Mouse (Mus musculus): ENCODE results near the gene Src. TPM values are rescaled to one million over a fixed set of nuclear protein-coding genes. Genes with fewer than 3 reads are reported as not detected.

Gene Src
- polyA plus RNA-seq, 1 experiment from 2014 or later = 35.3 TPM

GRCm38 (mm10) chr2:157510031-157510430 lies 91.8 kb downstream of the Src start:
- ATAC-seq (ENCODE audit: insufficient number of reproducible peaks, insufficient read depth, low FRiP score, low TSS enrichment, low read depth) = no peak
- 76% methylated on average over 4 of the region's 4 CpGs for WGBS
- H3K27me3 ChIP-seq = no peaks in the 10 kb centered on the region; the same call in 1 of the 2 replicates
- H3K4me3 ChIP-seq (replicated peaks) = no peak overlapping the region
- peaks cover 52% of the 10 kb centered on the region for H3K4me1 ChIP-seq (replicated peaks)
- H3K9ac ChIP-seq (replicated peaks) = no peak overlapping the region
- H3K27ac ChIP-seq = no peak overlapping the region
- no peak overlapping the region for H3K4me2 ChIP-seq
- H3K9me3 ChIP-seq = no peaks in the 10 kb centered on the region
- no peaks in the 10 kb centered on the region for H3K36me3 ChIP-seq

DNA sequence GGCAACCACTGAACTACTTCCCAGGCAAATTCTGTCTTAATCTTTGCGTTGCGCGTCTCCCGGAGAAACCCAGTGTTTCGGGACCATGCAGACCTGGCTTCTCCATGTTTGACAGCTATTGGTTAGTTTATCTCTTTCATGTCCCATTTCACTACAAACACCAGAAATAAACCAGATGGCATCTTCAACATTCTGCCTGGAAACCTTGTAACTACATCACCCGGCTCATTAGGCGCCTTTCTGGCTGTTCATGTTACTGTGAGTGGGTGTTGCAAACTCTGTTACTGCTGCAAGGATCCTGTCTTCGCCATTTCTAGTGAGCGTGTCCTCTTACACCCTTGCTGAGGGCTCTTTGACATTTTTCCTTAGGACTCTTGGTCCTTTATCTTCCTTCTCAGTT lies 94.6 kb downstream of the Src start:
- Histone ChIP-seq H3K4me3 (replicated peaks) (no peak overlapping the region), H3K27me3 (no peaks in the 10 kb centered on the region; the same call in 1 of the 2 replicates), H3K27ac (peak overlapping the region; percentile 71), H3K4me1 (replicated peaks) (peaks cover 40% of the 10 kb centered on the region), H3K36me3 (no peaks in the 10 kb centered on the region), H3K9me3 (no peaks in the 10 kb centered on the region), H3K9ac (replicated peaks) (no peak overlapping the region), H3K4me2 (no peak overlapping the region)
- 77% methylated on average over 9 of the region's 9 CpGs for WGBS
- ATAC-seq (ENCODE audit: insufficient number of reproducible peaks, insufficient read depth, low FRiP score, low TSS enrichment, low read depth) = no peak

GRCm38 (mm10) chr2:157513737-157514208 lies 95.5 kb downstream of the Src start:
- no peak overlapping the region for H3K4me3 ChIP-seq (replicated peaks)
- H3K4me2 ChIP-seq = no peak overlapping the region
- ATAC-seq (ENCODE audit: insufficient number of reproducible peaks, insufficient read depth, low FRiP score, low TSS enrichment, low read depth) = peak; percentile 63
- H3K36me3 ChIP-seq = no peaks in the 10 kb centered on the region
- H3K27ac ChIP-seq = peak overlapping the region; percentile 71
- H3K4me1 ChIP-seq (replicated peaks) = peaks cover 49% of the 10 kb centered on the region
- H3K27me3 ChIP-seq = no peaks in the 10 kb centered on the region
- no peak overlapping the region for H3K9ac ChIP-seq (replicated peaks)
- 27% methylated on average over 9 of the region's 9 CpGs for WGBS
- no peaks in the 10 kb centered on the region for H3K9me3 ChIP-seq

GRCm38 (mm10) chr2:157514353-157514752 lies 96.1 kb downstream of the Src start:
- 0 out of 2 replicates have a peak, but pooled peaks have one; percentile 11 for ATAC-seq (ENCODE audit: insufficient number of reproducible peaks, insufficient read depth, low FRiP score, low TSS enrichment, low read depth)
- H3K4me2 ChIP-seq = no peak overlapping the region
- H3K4me3 ChIP-seq (replicated peaks) = no peak overlapping the region
- H3K36me3 ChIP-seq = no peaks in the 10 kb centered on the region
- H3K9me3 ChIP-seq = no peaks in the 10 kb centered on the region
- H3K27ac ChIP-seq = peak overlapping the region; percentile 71
- H3K4me1 ChIP-seq (replicated peaks) = peaks cover 49% of the 10 kb centered on the region
- no peaks in the 10 kb centered on the region for H3K27me3 ChIP-seq
- WGBS = 12% methylated on average over 4 of the region's 4 CpGs
- no peak overlapping the region for H3K9ac ChIP-seq (replicated peaks)

DNA sequence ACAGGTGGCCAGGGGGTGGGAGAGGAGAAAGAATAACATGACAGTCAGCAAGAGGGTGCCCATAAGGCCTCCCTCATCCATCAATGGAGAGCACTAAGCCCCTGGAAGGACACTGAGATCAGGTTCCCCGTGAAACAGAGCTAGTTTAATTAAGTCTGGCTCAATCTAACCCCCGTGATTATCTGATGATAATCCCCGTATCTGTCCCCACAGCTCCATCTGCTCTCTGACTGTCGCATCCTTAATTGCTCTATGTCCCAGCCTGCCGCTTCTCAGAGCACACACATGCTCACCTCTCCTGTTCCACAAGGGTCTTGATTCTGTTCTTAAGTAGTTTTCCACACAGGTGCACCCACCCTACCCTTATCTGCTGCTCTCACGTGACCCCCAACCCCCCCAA lies 99.3 kb downstream of the Src start:
- H3K36me3 ChIP-seq = no peaks in the 10 kb centered on the region
- no peak overlapping the region for H3K27ac ChIP-seq
- peaks cover 47% of the 10 kb centered on the region for H3K4me1 ChIP-seq (replicated peaks)
- H3K4me3 ChIP-seq (replicated peaks) = no peak overlapping the region
- 79% methylated on average over 6 of the region's 6 CpGs for whole genome bisulfite sequencing
- no peak overlapping the region for H3K4me2 ChIP-seq
- no peak for ATAC-seq (ENCODE audit: insufficient number of reproducible peaks, insufficient read depth, low FRiP score, low TSS enrichment, low read depth)
- no peak overlapping the region for H3K9ac ChIP-seq (replicated peaks)
- H3K27me3 ChIP-seq = no peaks in the 10 kb centered on the region
- no peaks in the 10 kb centered on the region for H3K9me3 ChIP-seq

- peaks cover 39% of the 10 kb centered on the region for H3K4me1 ChIP-seq (replicated peaks)
- no peak for ATAC-seq (ENCODE audit: insufficient number of reproducible peaks, insufficient read depth, low FRiP score, low TSS enrichment, low read depth)
- no peak overlapping the region for H3K27ac ChIP-seq
These were observed 100.2 kb downstream of the Src start for GRCm38 (mm10) chr2:157518451-157518850.

DNA sequence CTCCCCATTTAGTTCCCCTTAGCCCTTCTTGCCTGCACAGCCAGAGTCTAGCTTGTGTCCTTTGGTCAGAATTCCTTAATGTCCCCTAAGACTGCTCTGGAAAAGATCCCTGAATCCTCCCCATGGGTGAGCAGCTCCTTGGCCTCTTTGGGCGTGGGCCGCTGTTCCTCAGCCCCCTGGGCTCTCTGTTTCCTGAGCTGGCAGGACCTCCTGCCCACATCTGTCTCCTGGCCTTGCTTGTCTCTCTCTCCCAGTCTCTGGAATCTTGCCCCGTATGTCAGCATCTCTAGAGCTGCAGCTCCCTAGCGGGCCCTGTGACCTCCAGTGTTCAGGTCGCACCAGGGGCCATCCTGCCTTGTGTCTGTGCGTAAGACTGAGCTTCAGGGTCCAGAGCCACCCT lies 101.2 kb downstream of the Src start:
- Histone ChIP-seq H3K4me2 (no peak overlapping the region), H3K27ac (no peak overlapping the region), H3K4me1 (replicated peaks) (peaks cover 29% of the 10 kb centered on the region), H3K9me3 (no peaks in the 10 kb centered on the region), H3K9ac (replicated peaks) (no peak overlapping the region), H3K27me3 (no peaks in the 10 kb centered on the region), H3K36me3 (no peaks in the 10 kb centered on the region), H3K4me3 (replicated peaks) (no peak overlapping the region)
- 64% methylated on average over 6 of the region's 6 CpGs for WGBS
- ATAC-seq (ENCODE audit: insufficient number of reproducible peaks, insufficient read depth, low FRiP score, low TSS enrichment, low read depth) = no peak

More at GRCm38 (mm10) chr2:157518451-157518850, 100.2 kb downstream of the Src start:
- H3K4me3 ChIP-seq (replicated peaks) = no peak overlapping the region
- H3K27me3 ChIP-seq = no peaks in the 10 kb centered on the region
- H3K4me2 ChIP-seq = no peak overlapping the region
- no peaks in the 10 kb centered on the region for H3K36me3 ChIP-seq
- H3K9ac ChIP-seq (replicated peaks) = no peak overlapping the region
- WGBS = 35% methylated on average over 7 of the region's 7 CpGs
- no peaks in the 10 kb centered on the region for H3K9me3 ChIP-seq

DNA sequence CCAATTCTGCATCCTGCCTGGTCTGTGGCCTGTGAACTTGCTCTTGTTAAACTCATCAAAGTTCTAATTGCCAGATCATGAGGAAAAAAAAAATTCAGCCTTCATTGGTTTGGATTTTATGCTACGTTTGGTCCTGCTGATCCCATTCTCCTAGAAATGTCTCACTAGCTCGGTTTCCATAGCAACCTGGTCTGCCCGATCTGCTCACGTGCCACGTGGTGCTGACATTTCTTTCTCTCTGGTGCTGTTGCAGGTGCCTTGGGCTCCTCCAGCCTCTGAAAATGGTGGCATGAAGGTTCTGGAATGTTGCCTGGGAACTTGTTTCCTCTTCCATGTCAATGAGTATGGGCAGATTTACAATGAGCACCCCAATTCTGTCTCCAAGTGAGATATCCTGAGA lies 102.3 kb downstream of the Src start:
- ATAC-seq (ENCODE audit: insufficient number of reproducible peaks, insufficient read depth, low FRiP score, low TSS enrichment, low read depth) = no peak
- Histone ChIP-seq H3K9me3 (no peaks in the 10 kb centered on the region), H3K27me3 (no peaks in the 10 kb centered on the region), H3K4me1 (replicated peaks) (peaks cover 21% of the 10 kb centered on the region), H3K27ac (no peak overlapping the region), H3K4me3 (replicated peaks) (no peak overlapping the region), H3K36me3 (no peaks in the 10 kb centered on the region), H3K4me2 (no peak overlapping the region), H3K9ac (replicated peaks) (no peak overlapping the region)
- WGBS = 28% methylated on average over 5 of the region's 5 CpGs

Other genes with a start within 250 kb of the Src start
- 27.7 and 28.0 TPM in 2 replicates for gene Rbl1, start 213.9 kb upstream of the Src start, polyA plus RNA-seq (2016; fragmentation: Nextera tagmentation; extraction: Ambion mirVana)
- gene Rpn2, start 139.4 kb upstream of the Src start, polyA plus RNA-seq (2016; fragmentation: Nextera tagmentation; extraction: Ambion mirVana) = 266 and 271 TPM in 2 replicates
- gene Mroh8, start 138.9 kb upstream of the Src start, polyA plus RNA-seq (2016; fragmentation: Nextera tagmentation; extraction: Ambion mirVana) = 0.84 and 0.91 TPM in 2 replicates
- not detected in 2 replicates for gene Ghrh, start 70.9 kb upstream of the Src start, polyA plus RNA-seq (2016; fragmentation: Nextera tagmentation; extraction: Ambion mirVana)
- 77.7 and 79.4 TPM in 2 replicates for gene Manbal, start 50.9 kb upstream of the Src start, polyA plus RNA-seq (2016; fragmentation: Nextera tagmentation; extraction: Ambion mirVana)
- gene Nnat, start 141.6 kb downstream of the Src start, polyA plus RNA-seq (2016; fragmentation: Nextera tagmentation; extraction: Ambion mirVana) = 1,818 and 1,932 TPM in 2 replicates
- 68.7 and 69.3 TPM in 2 replicates for gene Blcap, start 152.8 kb downstream of the Src start, polyA plus RNA-seq (2016; fragmentation: Nextera tagmentation; extraction: Ambion mirVana)

All from limb, embryonic 12.5 days (tissue).